Mouse (Mus musculus) midbrain, embryonic 15.5 days (tissue): ENCODE measurements around the gene Nfatc2ip. TPM values are rescaled to one million over a fixed set of nuclear protein-coding genes. Genes with fewer than 3 reads are reported as not detected.

Experiments
- microRNA-seq: library from miRNA; unstranded; fragments of <30 nt; microRNA quantifications from one replicate; pipeline ENCODE4, GENCODE M21; 2016
- polyA plus RNA-seq: library from polyadenylated mRNA; unstranded; fragments of >200 nt; fragmentation: Nextera tagmentation; extraction: Ambion mirVana; gene quantifications from 2 replicates; pipeline ENCODE4 v1.2.1, GENCODE M21; 2015

The Nfatc2ip gene
- polyA plus RNA-seq, 1 experiment from 2014 or later: 2.2 TPM

Small RNA genes lying within 50 kb of the gene (microRNA-seq; reads per million reads assigned to microRNA genes)
- not detected for gene Mir7058

Other genes starting within 250 kb of the Nfatc2ip start
- gene Xpo6, start 196.2 kb downstream of the Nfatc2ip start, polyA plus RNA-seq: 55.7 and 55.9 TPM in 2 replicates
- gene Sbk1, start 124.1 kb downstream of the Nfatc2ip start, polyA plus RNA-seq: 333 and 359 TPM in 2 replicates
- gene Lat, start 27.2 kb downstream of the Nfatc2ip start, polyA plus RNA-seq: 1.1 and 1.4 TPM in 2 replicates
- gene Spns1, start 19.3 kb downstream of the Nfatc2ip start, polyA plus RNA-seq: 95.4 and 96.0 TPM in 2 replicates
- 0.31 TPM in 1 of 2 replicates, not detected in the other for gene Cd19, start 18.2 kb upstream of the Nfatc2ip start, polyA plus RNA-seq
- 26.0 and 28.7 TPM in 2 replicates for gene Rabep2, start 32.0 kb upstream of the Nfatc2ip start, polyA plus RNA-seq
- gene Atp2a1, start 66.4 kb upstream of the Nfatc2ip start, polyA plus RNA-seq: 0.34 and 0.58 TPM in 2 replicates
- gene Sh2b1, start 78.7 kb upstream of the Nfatc2ip start, polyA plus RNA-seq: 84.3 and 87.0 TPM in 2 replicates
- 133 and 137 TPM in 2 replicates for gene Tufm, start 90.6 kb upstream of the Nfatc2ip start, polyA plus RNA-seq
- gene Atxn2l, start 106.7 kb upstream of the Nfatc2ip start, polyA plus RNA-seq: 75.9 and 83.6 TPM in 2 replicates
- 173 and 186 TPM in 2 replicates for gene Eif3c, start 169.7 kb upstream of the Nfatc2ip start, polyA plus RNA-seq
- gene Apobr, start 188.2 kb upstream of the Nfatc2ip start, polyA plus RNA-seq: 0.32 and 0.38 TPM in 2 replicates
- 34.1 and 35.6 TPM in 2 replicates for gene Cln3, start 189.1 kb upstream of the Nfatc2ip start, polyA plus RNA-seq
- not detected in 2 replicates for gene Il27, start 198.2 kb upstream of the Nfatc2ip start, polyA plus RNA-seq
- 11.5 and 13.0 TPM in 2 replicates for gene Nupr1, start 234.1 kb upstream of the Nfatc2ip start, polyA plus RNA-seq